Mouse (Mus musculus) erythroblast, embryonic 14.5 days (primary cell): ENCODE data around the gene Otud4. TPM values are rescaled to one million over a fixed set of nuclear protein-coding genes. Genes with fewer than 3 reads are reported as not detected.

ENCODE experiments used
- H3K27me3 ChIP-seq: 2 replicates; pipeline ENCODE4 v1.6.1; 2012; ENCODE audit warnings: inconsistent platforms; ENCODE audit not compliant: control insufficient read depth
- H3K36me3 ChIP-seq: 2 replicates; pipeline ENCODE4 v1.6.1; 2012; ENCODE audit warnings: mild to moderate bottlenecking, inconsistent platforms; ENCODE audit not compliant: control insufficient read depth
- H3K4me1 ChIP-seq: 2 replicates; pipeline ENCODE4 v1.6.1; 2012; ENCODE audit warnings: inconsistent platforms; ENCODE audit not compliant: control insufficient read depth
- H3K4me3 ChIP-seq: replicated peaks from 2 replicates; pipeline ENCODE3; 2012; ENCODE audit warnings: moderate library complexity, mild to moderate bottlenecking, inconsistent platforms
- H3K9me3 ChIP-seq: 2 replicates; pipeline ENCODE4 v1.6.1; 2012; ENCODE audit warnings: low read length, inconsistent platforms, mixed read lengths; ENCODE audit not compliant: control insufficient read depth
- GATA1 ChIP-seq: IDR thresholded peaks from 2 replicates; pipeline ENCODE4 v1.6.1; 2012; ENCODE audit warnings: low read length, inconsistent platforms, mixed read lengths
- TAL1 ChIP-seq: IDR thresholded peaks from 3 replicates; pipeline ENCODE4 v1.6.1; 2012; ENCODE audit warnings: low read length, inconsistent platforms, mixed read lengths
- polyA plus RNA-seq: library from polyadenylated mRNA; stranded (reverse); fragments of >175 nt; gene quantifications from 2 replicates; pipeline ENCODE4 v1.2.3, GENCODE M21; 2012

Otud4 gene
- polyA plus RNA-seq, 1 experiment, result 0.08 TPM

DNA sequence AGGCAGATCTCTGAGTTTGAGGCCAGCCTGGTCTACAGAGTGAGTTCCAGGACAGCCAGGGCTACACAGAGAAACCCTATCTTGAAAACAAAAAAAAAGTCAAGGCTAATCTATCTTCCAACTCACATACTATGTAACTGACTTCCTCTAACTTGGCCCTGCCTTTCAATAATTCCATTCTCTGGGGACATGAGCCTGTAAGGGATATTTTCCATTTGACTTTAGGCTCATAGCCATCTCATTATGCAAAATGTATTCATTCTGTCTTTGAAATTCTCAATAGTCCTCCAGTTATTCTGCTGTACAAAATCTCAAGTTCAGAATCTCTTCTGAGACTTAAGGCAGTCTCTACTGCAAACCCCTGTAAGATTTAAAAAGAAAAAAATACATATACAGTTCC is 82.1 kb downstream of the Otud4 start:
- H3K27me3 ChIP-seq, result no peaks in the 10 kb centered on the region
- H3K4me1 ChIP-seq, result no peaks in the 10 kb centered on the region
- TF ChIP-seq GATA1 (no peak), TAL1 (no peak)
- peaks cover 50% of the 10 kb centered on the region for H3K36me3 ChIP-seq
- H3K9me3 ChIP-seq, result no peaks in the 10 kb centered on the region
- H3K4me3 ChIP-seq, result no peak overlapping the region

DNA sequence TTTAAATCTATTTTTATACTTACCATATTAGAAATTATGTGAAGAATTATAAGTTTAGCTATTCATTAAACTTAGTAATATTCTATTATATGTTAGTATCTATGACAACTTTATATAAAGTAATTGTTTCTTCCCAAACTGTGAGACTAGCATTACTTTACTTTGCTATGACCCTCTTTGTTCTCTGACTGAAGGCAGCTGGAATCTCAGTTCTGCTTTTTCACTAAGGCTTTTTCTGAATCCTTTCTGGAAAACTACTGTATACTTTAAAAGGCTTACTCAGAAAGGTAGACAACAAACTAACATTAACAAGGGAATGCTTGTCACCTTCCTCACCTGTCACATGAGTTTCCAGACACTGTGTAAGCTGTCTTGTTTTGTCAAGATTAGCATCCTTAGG is 83.9 kb downstream of the Otud4 start:
- Histone ChIP-seq H3K27me3 (no peaks in the 10 kb centered on the region), H3K4me1 (no peaks in the 10 kb centered on the region), H3K36me3 (peaks cover 34% of the 10 kb centered on the region), H3K9me3 (no peaks in the 10 kb centered on the region), H3K4me3 (no peak overlapping the region)
- TF ChIP-seq TAL1 (no peak), GATA1 (no peak)

DNA sequence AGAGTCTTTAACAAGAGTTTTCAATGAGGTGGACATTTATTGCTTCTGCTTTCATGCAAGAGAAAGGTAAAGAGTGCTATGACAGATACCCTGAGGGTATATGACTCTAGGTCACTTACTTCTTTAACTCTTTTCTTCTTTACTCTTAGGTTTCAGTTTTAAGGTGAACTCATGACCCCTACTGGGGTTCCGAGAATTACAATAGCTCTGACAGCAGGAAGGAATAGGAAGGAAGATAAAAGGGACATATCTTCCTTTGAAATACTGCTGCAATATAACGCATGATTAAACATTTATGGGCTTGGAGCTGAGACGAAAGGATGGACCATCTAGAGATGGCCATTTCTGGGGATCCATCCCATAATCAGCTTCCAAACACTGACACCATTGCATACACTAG is 85.2 kb downstream of the Otud4 start:
- TF ChIP-seq TAL1 (no peak), GATA1 (no peak)
- no peaks in the 10 kb centered on the region for H3K9me3 ChIP-seq
- H3K27me3 ChIP-seq, result no peaks in the 10 kb centered on the region
- H3K4me3 ChIP-seq, result no peak overlapping the region
- no peaks in the 10 kb centered on the region for H3K4me1 ChIP-seq
- peaks cover 36% of the 10 kb centered on the region for H3K36me3 ChIP-seq

Other genes starting within 250 kb of the Otud4 start
- 0.06 TPM in 1 of 2 replicates, not detected in the other for gene Smad1, start 240.1 kb upstream of the Otud4 start, polyA plus RNA-seq
- 0.59 and 0.63 TPM in 2 replicates for gene Abce1, start 72.1 kb downstream of the Otud4 start, polyA plus RNA-seq
- gene Anapc10, start 72.2 kb downstream of the Otud4 start, polyA plus RNA-seq, result not detected in 2 replicates